In the genomic region with DNA sequence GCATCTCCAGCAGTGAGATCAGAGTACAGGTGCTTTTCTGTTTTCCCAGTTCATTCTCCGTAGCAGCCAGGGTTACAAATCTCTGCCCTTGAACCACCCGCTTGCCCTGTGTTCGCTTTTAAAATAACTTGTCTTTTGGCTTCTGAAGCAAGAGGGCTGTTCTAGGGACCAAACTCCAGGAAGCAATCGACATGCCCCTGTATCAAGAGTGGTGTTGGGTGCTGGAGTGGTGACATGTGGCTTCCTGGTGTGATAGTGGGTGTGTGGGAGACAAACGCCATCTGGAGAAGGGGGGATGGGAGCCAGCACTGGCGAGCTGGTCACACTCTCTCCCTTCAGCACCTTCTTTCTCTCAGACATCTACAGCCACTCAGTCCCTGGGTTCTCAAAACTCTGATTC, we compare ENCODE assay signal across 16 mouse cellular contexts.
A peak's percentile ranks its signal among the peaks of the same experiment; 100 is the strongest.
DNase-seq lines count a peak whose midpoint lies in the region; ATAC-seq and TF ChIP-seq lines count a peak whose summit lies in the region.
"Had no signal": no experiment of that assay in that cellular context is flagged by ENCODE, and none has a peak within 500 bp of the region (broad histone marks: within the 10 kb centered on the region; RNA-seq: fewer than 3 reads in every experiment).

No protein-coding gene starts in this region.

- no peak for TF ChIP-seq CTCF in heart, postnatal 0 days (IDR thresholded peaks at IDR 0.05; ENCODE audit: low read depth)

- TF ChIP-seq EP300 in heart, postnatal 0 days (IDR thresholded peaks at IDR 0.05; ENCODE audit: low read depth): peak; percentile 100

- H3K36me3 ChIP-seq in heart, postnatal 0 days (replicated peaks; ENCODE audit: control insufficient read depth, insufficient read depth, low read length): no peaks in the 10 kb centered on the region
- no peaks in the 10 kb centered on the region for H3K36me3 ChIP-seq in lung, embryonic 15.5 days
- H3K36me3 ChIP-seq in hindbrain, embryonic 14.5 days (replicated peaks; ENCODE audit: control insufficient read depth, insufficient read depth): no peaks in the 10 kb centered on the region
- H3K36me3 ChIP-seq: embryonic facial prominence, embryonic 10.5 days; limb, embryonic 12.5 days had no signal

- H3K27me3 ChIP-seq in heart, postnatal 0 days (ENCODE audit: control insufficient read depth, insufficient read depth, low read length): 0 out of 2 replicates have a peak, but pooled peaks cover 3% of the 10 kb centered on the region
- H3K27me3 ChIP-seq in lung, embryonic 15.5 days: peaks cover 4% of the 10 kb centered on the region; the same call in 1 of the 2 replicates
- no peaks in the 10 kb centered on the region for H3K27me3 ChIP-seq in hindbrain, embryonic 14.5 days (ENCODE audit: control insufficient read depth, insufficient read depth, low read length)

- peak overlapping the region; percentile 75 for H3K27ac ChIP-seq in heart, postnatal 0 days (ENCODE audit: low read depth)
- peak overlapping the region; percentile 50; the same call in 1 of the 2 replicates for H3K27ac ChIP-seq in lung, embryonic 15.5 days
- H3K27ac ChIP-seq in hindbrain, embryonic 14.5 days: no peak overlapping the region
- H3K27ac ChIP-seq: embryonic facial prominence, embryonic 10.5 days; limb, embryonic 12.5 days had no signal

- peak; percentile 96 for ATAC-seq in heart, postnatal 0 days (ENCODE audit: insufficient read depth, low read depth)
- ATAC-seq in lung, embryonic 15.5 days (ENCODE audit: borderline replicate concordance, extremely low read depth, low FRiP score, low TSS enrichment): peak; percentile 78
- ATAC-seq in hindbrain, embryonic 14.5 days (ENCODE audit: low FRiP score): no peak

- H3K4me2 ChIP-seq in heart, postnatal 0 days (ENCODE audit: low read depth, low read length): no peak overlapping the region
- no peak overlapping the region for H3K4me2 ChIP-seq in lung, embryonic 15.5 days
- H3K4me2 ChIP-seq in hindbrain, embryonic 14.5 days (replicated peaks): no peak overlapping the region
- H3K4me2 ChIP-seq: limb, embryonic 12.5 days; midbrain, embryonic 11.5 days had no signal

- no peak overlapping the region for H3K9ac ChIP-seq in heart, postnatal 0 days (replicated peaks; ENCODE audit: low read depth, low read length)
- H3K9ac ChIP-seq in lung, embryonic 15.5 days: no peak overlapping the region
- H3K9ac ChIP-seq in hindbrain, embryonic 14.5 days: no peak overlapping the region
- H3K9ac ChIP-seq: limb, embryonic 12.5 days had no signal

- H3K4me1 ChIP-seq in heart, postnatal 0 days (ENCODE audit: control insufficient read depth, insufficient read depth): peaks cover 38% of the 10 kb centered on the region
- H3K4me1 ChIP-seq in lung, embryonic 15.5 days: peaks cover 49% of the 10 kb centered on the region
- peaks cover 27% of the 10 kb centered on the region for H3K4me1 ChIP-seq in hindbrain, embryonic 14.5 days (replicated peaks; ENCODE audit: control insufficient read depth, insufficient read depth, low read length)

- WGBS in heart, postnatal 0 days: 14% methylated on average over 6 of the region's 6 CpGs
- WGBS in lung, embryonic 15.5 days: 23% methylated on average over 6 of the region's 6 CpGs
- 75% methylated on average over 6 of the region's 6 CpGs for WGBS in hindbrain, embryonic 14.5 days

- H3K9me3 ChIP-seq in heart, postnatal 0 days (replicated peaks; ENCODE audit: control insufficient read depth, low read length): no peaks in the 10 kb centered on the region
- H3K9me3 ChIP-seq in lung, embryonic 15.5 days: no peaks in the 10 kb centered on the region
- no peaks in the 10 kb centered on the region for H3K9me3 ChIP-seq in hindbrain, embryonic 14.5 days (ENCODE audit: control insufficient read depth, low read length)

- DNase-seq in retina, postnatal 1 day: peak; percentile 11
- no peak for DNase-seq in retina, embryonic 14.5 days (ENCODE audit: low spot score)
- peak; percentile 97 for DNase-seq in heart, postnatal 0 days (ENCODE audit: low spot score)
- DNase-seq in gastrocnemius, postnatal 4 days (ENCODE audit: low spot score in 2 of 2): no peak
- no peak for DNase-seq in spleen, adult 18-20 months
- no peak for DNase-seq in hindbrain, embryonic 14.5 days (ENCODE audit: low spot score)
- DNase-seq in right cerebral cortex, postnatal 25 days: no peak
- DNase-seq: B cell, adult 2 months; cerebellum, postnatal 14 days; gastrocnemius, postnatal 36 days; right cerebral cortex, adult 18-20 months had no signal

- H3K4me3 ChIP-seq in heart, postnatal 0 days (ENCODE audit: low read depth, low read length): no peak overlapping the region
- H3K4me3 ChIP-seq in lung, embryonic 15.5 days: no peak overlapping the region
- H3K4me3 ChIP-seq in hindbrain, embryonic 14.5 days (replicated peaks; ENCODE audit: low read length): no peak overlapping the region
- H3K4me3 ChIP-seq: embryonic facial prominence, embryonic 10.5 days; limb, embryonic 12.5 days; myocyte had no signal

Comparison
In these comparisons a context has a peak if more than half of its experiments do, and no peak if none do; other contexts are left out.
1. DNase-seq: peak in retina, postnatal 1 day (single experiment) and heart, postnatal 0 days (single experiment); none in retina, embryonic 14.5 days (single experiment), gastrocnemius, postnatal 4 days (0 of 2), spleen, adult 18-20 months (0 of 2), hindbrain, embryonic 14.5 days (single experiment) and right cerebral cortex, postnatal 25 days (single experiment).